Mouse (Mus musculus) cerebellum, adult 9-10 months (tissue): ENCODE results near the gene Mpl.

Experiments
- DNase-seq: peaks from one replicate; pipeline ENCODE4 v3.0.0; 2022

The Mpl gene

DNA sequence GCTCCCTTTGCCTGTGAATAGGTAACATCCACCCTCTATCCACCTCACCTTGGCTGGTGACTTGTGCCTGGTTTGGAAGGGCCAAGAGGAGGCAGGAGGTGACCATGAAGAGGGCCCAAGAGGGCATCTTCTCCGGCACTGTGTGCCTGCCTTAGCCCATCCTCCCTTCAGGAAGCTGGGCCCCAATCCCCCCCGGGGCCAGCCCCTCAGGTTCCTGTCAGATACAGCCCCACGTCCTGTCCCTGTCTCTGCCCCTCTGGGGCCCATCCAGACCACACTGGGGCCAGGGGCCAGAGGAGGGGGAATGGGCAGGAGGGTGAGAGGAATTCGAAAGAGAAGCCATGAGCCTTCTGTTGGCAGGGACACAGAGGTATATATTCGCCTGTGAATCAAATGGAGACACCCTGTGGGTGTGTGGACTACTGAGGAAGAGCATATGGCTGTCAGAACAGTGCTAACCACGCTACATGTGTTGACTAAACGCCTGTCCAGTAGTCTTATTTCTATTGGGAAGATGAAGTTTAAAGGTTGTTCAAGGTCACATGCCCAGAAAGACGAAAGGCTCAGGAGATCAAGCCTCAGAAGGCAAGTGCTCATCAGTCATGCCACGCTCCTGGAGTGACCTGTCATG lies at the start of gene Mpl:
Gene Mpl, minus strand, starts transcription at position 169 of the 631 bp plus-strand sequence.
- DNase-seq, result no peak

DNA sequence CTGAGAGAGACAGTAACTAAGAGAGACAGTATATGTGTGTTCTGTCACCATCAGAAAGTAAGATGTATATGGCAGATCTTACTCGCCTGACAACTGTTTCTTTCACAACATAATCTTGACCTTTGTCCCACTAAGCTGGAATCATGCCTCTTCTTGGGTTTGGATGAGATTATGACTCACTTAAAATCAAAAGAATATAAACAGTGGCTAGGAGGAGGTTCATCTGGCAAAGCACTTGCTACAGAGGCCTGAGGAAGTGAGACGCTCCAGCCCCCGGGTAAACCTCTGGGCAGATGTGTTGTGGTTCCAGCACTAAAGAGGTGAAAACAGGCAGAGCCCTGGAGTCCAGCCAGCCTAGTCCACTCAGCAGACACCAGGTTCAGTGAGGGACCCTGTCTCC lies 48.2 kb upstream of the Mpl start:
- DNase-seq, result no peak

DNA sequence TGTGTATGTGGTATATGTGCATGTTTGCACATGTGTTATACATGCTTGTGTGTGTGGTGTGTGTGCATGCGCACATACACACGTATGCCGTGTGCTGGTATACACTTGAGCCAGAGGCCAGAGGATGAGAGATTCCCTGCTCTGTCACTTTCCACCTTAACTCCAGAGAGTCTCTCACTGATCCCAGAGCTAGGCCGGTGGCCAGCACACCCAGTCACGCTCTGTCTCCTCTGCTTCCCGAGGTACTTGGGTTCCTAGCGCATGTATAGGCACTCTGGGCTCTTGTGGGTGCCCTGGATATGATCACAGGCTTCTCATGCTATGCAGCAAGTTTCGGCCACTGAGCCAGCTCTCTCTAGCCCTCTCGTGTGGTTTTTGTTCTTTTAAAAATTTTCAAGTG lies 43.5 kb upstream of the Mpl start:
- DNase-seq, result no peak

DNA sequence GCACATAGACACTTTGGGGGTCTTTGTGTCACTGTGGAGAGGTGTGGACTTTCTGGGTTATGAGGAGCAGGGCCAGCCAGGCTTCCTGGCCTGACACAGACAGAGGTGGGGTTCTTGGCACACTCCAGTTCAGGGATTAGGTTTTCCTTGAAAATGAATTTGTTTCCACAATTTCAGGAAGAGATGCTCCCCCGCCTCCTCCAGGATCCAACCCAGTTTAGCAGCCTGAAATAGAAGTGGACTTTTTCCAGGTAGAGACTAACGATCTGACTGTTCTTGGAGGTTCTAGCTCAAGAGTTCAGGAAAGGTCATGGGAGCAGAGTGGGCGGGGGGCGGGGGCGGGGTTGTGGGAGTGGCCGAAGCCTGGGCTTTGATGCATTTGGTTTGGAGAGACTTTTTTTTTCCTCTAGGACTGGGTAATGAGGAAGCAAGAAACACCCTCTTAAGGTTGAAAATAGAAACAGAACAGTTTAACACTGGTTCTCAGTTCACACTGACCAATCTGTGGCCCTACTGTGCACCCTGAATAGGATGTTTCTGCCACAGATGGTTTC lies 42.9 kb upstream of the Mpl start:
- no peak for DNase-seq

DNA sequence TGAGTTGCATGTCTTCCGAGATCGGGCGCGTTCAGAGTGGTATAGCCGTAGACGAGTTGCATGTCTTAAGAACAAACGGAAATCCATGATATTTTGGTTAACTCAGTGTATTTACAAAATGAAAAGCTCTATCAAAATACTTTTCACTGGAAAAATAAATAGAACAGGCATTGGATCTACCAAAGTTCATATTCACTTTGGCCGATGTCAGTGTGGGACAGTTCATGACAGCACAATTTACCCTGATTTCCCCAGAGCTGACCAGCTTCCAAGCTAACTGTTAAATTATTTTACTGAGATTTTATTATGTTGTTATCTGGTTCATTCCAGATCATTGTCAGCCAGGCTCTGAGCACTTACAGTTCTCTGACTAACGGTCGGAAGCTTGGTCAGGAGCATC lies 33.1 kb upstream of the Mpl start:
- no peak for DNase-seq

DNA sequence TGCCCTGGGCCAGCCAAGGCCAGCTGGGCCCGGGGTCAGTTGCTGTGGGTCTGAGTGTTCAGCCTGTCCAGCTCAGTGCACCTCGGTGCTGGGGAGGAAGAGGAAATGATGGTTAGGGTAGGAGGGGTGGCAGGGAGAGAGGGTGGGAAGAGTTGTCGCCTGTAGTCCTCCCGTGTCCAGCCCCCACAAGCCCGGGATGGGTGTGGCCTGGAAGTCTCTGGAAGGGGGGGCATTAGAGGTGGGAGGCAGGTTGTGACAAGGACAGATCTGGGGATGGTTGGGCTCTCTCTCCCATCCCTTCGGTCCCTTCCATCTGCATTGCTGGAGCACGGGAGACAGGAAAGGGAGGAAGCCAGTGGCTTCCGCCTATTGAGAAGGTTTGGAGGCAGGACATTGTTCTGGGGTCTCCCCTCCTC lies 32.4 kb upstream of the Mpl start, which contains the start of gene Tie1:
Gene Tie1, minus strand, starts transcription at position 345 of the 416 bp plus-strand sequence.
- DNase-seq, result no peak

DNA sequence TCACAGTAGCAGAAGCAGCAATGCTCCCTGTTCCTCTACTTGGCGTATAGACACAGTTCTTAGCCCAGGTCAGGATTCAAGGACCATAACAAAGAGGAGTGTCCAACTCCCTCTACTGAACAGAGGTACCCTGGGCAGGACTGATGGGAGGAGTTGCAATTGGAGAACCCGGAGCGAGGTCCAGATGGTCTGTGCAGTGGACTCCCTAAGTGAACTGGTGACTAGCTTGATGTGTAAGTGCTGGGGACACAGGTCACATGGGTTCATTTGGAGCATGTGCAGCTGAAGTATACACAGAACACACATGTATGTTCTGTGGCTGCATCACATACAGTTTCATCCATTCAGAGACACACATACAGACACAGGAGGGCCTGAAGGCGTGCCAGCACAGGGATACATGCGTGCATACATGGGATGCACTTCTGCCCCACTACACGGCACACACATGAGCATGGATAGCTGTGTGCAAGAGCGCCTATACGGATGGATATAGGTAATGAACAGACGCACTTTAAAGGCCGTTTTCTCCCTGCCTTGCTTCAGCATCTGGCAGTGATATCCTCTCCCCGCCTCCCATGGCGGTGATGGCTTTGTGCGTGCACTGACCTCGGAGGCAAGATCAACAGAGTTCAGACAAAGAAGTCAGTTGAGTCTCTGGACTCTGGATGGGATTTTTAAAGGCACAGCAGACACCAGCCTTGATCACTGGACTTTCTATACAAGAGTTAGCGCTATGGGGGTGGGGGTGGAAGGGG lies 19.6 kb upstream of the Mpl start:
- DNase-seq, result no peak

DNA sequence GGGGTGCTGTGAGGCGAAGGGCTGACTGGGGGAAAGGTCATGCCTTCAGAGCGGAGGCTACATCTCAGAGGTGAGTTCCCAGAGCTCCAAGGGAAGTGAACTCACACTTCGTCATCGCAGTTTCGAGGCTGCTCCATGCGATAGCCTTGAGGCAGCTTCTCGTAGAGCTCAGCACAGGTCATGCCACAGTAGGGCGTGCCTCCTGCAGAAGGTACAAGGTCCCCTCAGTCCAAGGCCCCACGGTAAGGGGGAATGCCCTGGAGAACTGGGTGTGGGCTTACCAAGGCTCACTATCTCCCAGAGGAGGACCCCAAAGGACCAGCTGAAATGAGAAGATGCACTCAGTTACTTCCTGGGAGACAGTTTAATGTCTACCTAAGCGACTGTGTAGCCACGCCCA lies 15.4 kb upstream of the Mpl start:
- no peak for DNase-seq

DNA sequence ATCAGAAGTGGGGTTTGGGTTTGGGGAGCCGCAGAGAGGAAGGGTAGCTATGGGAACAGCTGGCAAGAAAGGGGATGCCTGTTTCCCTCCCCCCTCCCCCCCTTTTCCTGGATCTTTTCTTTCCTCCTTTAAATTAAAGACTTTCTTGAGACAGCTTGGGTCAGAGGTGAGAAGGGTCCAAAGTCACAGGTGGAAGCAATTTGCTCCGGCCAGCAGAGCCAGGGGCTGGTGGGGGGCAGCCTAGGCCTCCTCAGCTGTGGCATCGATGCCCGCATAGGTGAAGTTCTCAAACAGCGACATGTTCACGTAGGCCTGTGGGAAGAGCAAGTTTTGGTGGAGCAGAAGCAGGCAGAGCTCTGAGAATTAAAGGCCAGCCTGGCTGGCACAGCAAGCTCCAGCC lies 14.0 kb upstream of the Mpl start:
- DNase-seq, result no peak

DNA sequence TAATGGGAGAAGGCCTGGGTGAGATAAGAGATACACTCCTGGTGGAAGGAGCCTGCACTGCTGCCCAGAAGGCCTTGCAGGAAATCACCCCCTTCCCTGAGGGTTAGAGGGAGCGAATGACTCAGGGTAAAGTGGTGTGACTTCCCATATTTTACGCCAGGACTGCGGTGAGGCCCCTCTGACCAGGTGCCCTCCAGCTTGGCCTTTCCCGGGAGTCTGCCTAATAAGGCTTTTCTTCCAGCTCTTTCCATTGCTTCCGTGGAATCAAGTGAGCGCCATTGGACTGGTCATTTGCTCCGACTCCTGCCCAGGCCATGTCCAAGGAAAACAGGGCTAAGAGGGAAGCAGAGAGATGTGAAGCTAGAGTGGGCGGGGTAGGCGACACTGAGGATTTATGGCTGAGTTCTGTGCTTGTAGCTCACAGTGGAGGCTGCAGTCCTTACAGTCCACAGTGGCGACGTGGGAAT lies 8.4 kb upstream of the Mpl start:
- no peak for DNase-seq

DNA sequence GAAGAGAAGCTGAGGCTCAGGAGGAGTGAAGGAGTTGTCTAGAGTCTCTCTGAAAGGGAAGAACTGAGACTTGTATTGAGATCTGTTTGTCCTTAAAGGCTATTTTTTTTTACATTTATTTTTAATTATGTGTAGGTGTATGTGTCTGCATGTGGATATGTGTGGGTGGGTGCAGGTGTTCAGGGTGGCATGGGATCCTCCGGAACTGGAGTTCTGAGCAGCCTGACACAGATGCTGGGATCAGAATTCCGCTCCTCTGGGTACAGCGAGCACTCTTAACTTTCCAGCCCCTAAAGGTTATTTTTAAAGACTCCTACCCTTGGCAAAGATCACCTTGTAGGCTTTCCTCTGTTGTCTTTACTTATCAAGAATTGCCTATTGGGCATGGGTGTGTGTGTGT lies 7.6 kb upstream of the Mpl start:
- no peak for DNase-seq

DNA sequence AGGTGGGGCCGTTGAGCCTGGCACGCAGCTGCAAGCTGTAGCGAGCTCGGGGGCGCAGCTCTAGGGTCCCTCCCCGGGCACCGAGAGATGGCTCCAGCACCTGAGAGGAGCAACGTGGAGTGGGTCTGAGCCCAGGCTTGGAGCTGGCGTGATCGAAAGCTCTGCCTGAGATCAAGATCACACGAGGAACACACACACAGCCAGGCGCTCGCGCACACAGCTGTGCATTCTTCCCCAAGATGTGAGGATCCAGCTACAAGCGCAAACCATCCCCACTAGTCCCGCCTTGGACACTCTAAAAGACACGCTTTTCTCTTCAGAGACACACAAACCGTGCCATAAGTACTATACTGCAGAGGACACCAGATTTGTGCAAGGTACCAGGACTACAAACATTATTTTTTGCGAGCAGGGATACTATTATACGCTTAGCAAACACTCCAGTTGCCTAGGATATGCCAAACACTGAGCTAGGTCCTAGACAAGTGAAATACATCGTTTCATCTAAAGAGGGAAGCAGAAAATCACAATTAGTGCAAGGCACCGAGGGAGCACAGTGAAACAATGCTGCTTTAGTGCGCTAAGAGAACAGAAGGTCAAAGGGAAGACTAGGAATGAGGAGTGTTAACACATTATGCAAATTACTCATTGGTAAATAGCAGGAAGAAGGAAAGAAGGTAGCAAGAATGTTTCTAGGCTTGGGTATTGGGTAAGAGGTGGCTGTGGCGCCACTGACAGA lies 10.7 kb downstream of the Mpl start:
- DNase-seq, result no peak

DNA sequence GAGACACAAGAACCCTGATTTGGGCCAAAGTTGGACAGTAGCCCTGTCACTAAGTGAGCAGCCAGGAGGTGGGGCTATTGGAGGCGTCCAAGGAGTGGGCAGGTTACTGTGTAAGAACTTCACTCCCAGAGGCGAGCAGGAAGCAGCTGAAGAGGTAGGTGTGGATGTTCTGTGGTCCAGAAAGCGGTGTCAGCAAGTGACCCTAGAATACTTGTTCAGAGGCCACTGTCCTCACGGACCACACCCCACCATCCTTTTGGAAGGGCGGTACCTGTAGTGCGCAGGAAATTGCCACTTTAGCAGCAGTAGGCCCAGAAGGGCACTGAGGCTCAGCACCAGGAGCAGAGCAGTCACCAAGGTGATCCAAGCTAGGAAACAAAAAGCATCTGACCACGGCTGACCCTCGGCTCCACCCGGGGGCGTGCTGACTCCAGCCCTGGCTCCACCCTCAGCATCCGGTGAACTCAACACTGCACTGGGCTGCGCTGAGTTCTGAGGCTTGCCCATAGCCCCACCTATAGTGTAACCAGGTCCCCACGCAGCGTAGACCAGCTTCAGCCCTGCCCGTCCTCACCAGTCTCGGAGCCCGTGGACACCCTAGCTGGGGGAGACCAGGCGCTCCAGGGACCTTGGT lies 11.4 kb downstream of the Mpl start:
- DNase-seq, result no peak

DNA sequence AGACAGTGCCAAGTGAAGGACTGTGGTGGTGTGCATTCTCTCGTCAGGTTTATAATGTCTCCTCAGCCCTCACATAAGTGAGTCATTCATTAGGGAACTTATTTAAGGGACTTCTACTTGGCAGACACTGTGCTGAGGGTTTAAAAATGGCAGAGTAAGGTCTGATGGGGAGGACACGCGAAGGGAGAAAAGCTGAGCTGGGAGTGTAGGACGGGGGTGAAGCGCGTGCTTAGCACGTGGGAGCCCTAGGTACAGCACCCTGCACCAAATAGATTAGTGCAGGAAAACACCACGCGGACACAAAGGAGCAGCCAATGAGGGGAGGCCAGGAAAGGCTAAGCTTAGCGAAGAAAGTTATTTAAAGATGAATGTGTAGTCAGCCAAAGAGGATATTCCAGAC lies 12.2 kb downstream of the Mpl start:
- no peak for DNase-seq

DNA sequence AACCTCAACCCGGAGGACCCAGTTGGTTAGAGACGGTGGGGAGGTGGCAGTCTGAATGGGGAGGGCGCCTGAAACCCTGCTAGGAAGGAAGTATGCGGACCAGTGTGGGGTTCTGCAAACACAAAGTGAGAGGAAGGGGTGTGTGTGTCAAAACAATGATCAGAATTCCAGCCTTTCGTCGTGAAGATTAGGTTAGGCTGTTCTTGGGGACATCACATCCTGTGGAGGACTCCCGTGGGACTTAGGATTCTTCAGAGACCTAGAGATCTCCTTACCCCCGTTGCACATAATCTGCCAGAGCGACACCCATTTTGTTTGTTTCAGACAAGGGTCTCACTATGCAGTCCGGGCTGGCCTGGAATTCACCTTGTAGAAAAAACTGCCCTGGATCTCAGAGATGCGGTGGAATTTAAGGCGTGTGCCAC lies 19.5 kb downstream of the Mpl start:
- no peak for DNase-seq

DNA sequence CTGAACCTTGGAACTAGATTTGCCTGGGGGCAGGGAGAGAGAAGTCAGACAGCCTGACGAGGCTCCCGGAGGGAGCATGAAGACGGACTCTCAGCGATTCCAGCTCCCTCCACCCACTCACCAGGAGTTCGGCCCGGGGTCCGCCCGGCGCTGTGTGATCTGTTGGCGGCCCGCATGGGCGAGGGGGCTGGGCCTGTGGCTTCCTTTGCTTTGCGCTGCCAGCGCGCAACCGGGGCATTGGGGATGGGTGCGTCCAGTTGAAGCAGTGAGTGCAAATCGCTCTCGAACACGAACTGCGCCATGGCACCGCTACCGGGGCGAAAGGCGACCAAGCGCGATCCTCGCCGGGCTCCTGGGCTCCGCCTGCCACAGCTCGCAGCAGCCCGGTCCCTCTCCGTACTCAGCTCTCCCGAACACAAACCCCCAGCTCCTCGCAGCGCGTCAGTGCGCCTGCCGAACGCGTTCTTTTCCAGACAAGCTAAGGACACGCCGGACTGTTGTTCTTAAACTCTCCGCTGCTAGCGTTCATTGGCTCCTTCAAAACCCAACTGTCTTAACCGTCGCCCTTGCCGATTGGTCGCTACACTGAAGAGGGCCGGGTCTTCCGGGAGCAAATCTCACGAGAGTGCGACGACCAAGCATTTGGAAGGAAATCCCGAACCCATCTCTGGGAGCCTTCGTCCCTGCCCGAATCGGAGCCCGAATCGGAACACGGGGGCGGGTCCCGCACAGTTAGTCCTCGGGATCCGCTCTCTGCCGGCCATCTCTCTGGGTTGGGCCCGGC lies 20.3 kb downstream of the Mpl start, which contains the start of gene Cdc20:
Gene Cdc20, minus strand, starts transcription at position 533 of the 784 bp plus-strand sequence.
- DNase-seq, result peak; percentile 77

DNA sequence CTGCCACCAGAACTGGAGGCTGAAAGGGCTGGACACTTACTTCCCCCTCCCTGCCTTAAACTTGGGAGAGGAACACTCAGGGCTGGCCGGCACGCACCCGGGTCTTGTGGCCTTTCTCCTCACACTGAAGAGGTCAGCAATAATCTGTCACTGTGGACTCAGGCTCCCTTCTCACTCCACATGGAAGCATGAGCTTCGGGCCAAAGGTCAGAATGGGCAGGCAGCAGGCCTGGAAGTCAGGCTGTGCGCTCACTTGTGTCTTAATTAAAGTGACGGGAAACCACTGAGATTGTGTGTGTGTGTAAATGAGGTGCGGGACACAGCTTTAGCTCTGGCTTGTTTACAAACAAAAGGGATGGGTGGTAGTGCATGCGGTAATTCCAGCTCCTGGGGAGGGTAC lies 25.0 kb downstream of the Mpl start:
- DNase-seq, result no peak

DNA sequence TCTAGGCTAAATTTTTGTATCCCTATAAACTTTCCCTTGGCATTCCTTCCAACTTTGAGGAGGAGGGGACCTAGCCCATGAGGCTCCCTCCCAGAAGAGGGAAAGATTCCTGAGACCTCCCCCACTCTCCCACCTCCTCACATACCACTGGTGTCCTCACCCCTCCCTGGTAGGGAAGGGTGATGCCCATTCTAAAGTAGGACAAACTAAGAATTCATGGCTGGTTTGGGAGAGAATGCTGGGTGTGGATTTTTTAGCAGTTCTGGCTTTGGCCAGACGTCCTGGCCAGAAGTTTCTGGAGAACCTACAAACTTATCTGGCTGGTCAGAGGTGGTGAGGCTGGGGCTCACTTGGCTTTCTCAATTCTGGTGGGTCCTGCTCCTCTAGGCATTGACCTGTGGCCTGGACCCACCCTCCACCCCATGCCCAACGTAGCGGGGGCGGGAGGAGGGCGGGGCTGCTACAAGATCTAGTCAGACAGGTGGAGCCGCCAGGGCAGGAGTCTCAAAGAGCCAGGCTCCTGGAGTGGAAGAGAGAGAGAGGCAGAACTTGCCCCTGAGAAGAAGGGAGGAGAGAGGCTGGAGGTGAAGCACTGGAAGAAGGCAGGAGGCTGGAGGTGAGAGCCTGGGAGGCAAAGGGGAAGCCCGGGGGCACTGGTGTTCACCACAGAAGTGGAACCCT lies 28.0 kb downstream of the Mpl start:
- no peak for DNase-seq

DNA sequence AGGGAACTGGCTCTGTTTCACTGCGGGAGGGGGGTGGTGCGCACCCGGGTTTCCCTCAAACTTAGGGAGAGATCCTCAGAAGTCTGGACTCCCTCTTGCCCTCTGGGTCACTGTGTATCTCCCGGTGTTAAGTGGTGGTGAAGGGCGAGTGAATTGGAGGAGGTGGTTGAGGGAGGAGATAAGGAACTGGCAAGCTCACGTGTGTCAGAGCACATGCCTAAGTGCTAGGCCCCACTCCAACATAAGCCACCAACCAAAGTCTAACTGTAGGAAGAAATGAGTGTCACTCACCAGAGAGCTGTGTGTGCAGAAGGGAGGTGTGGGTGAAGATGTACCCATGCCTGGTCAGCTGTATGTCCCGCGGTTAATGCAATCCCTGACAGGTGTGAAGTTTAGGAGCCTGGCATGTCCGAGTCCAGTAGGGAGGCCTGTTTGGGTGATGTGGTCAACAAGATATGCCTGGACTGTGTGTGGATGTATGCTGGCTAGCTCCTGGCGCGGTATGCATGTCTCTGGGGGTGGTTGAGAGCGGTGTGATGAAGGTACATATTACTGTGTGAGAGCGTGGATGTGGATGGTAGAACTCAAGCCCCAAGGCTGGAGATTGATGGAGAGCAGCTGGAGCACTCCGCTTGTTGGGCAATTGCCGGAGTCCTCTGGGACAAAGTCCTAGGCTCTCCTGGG lies 28.6 kb downstream of the Mpl start:
- DNase-seq, result no peak

DNA sequence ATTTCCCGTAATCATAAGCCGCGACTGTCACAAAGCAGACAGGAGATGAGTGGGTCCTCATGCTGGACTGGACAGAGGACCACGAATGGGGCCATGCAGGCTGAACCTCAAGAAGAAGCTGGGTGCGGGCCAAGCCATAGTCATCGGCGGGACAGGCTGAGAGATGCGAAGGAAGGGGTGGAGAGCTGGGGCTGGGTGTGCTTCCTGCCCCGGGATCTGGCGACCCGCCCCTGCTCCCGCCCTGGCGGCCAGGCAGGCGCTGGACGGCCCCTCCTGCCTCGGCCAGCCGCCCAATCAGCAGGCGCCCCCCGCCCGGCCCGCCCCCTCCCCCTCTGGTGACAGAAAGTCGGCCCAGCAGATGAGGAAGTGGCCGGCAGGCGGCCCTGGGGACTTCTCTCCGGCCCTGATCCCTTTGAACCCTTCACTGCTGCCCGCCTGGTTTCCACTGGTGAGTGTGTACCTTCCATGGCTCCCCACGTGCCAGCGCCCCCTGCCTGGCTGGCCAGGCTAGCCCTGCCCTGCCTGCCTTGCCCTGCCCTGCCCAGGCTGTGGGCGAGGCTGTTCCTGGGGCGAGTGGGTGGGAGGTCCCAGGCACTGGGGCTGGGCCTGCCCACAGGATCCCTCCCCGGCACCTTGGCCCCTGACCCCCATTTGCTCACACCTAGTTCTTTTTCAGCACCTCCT lies 29.4 kb downstream of the Mpl start, which contains the start of gene Elovl1:
Gene Elovl1, plus strand, starts transcription at position 326 of the 684 bp plus-strand sequence.
- DNase-seq, result peak; percentile 65
